Mouse (Mus musculus) lung, postnatal 0 days (tissue): ENCODE results near the gene Vmn1r142. TPM values are rescaled to one million over a fixed set of nuclear protein-coding genes. Genes with fewer than 3 reads are reported as not detected.
"Not testable (repeated sequence)": the region's sequence is repeated elsewhere in the genome, so short reads cannot be mapped to it uniquely, and the experiment has no call there.

ENCODE experiments used
- ATAC-seq: fragments of 200-750 bp; cut with Nextera tagmentation; 2 replicates; pipeline ENCODE4 v1.8.0; 2017; ENCODE audit warnings: moderate library complexity
- DNase-seq: peaks from one replicate; pipeline ENCODE4 v3.0.0-alpha.2; 2016; ENCODE audit warnings: low spot score
- H3K27ac ChIP-seq: fragments of 300-500 bp; sonication (generic); 2 replicates; pipeline ENCODE4 v1.5.1; 2014; ENCODE audit warnings: antibody characterized with exemption, mild to moderate bottlenecking, low read length, mixed read lengths
- H3K27me3 ChIP-seq: fragments of 300-500 bp; sonication (generic); replicated peaks from 2 replicates; pipeline ENCODE4 v1.6.1; 2014; ENCODE audit warnings: low read length, mixed read lengths; ENCODE audit not compliant: insufficient read depth
- H3K36me3 ChIP-seq: fragments of 300-500 bp; sonication (generic); 2 replicates; pipeline ENCODE4 v1.6.1; 2014; ENCODE audit warnings: low read length, mixed read lengths; ENCODE audit not compliant: insufficient read depth
- H3K4me1 ChIP-seq: fragments of 300-500 bp; sonication (generic); 2 replicates; pipeline ENCODE4 v1.6.1; 2014; ENCODE audit warnings: antibody characterized with exemption, low read depth, low read length, mixed read lengths; ENCODE audit not compliant: insufficient read depth
- H3K4me2 ChIP-seq: fragments of 300-500 bp; sonication (generic); replicated peaks from 2 replicates; pipeline ENCODE4 v1.6.1; 2014; ENCODE audit warnings: low read depth, mild to moderate bottlenecking, low read length, moderate library complexity, mixed read lengths
- H3K4me3 ChIP-seq: fragments of 300-500 bp; sonication (generic); 2 replicates; pipeline ENCODE4 v1.5.1; 2014; ENCODE audit warnings: low read depth, low read length
- H3K9ac ChIP-seq: fragments of 300-500 bp; sonication (generic); replicated peaks from 2 replicates; pipeline ENCODE4 v1.6.1; 2014; ENCODE audit warnings: low read depth, mild to moderate bottlenecking
- H3K9me3 ChIP-seq: fragments of 300-500 bp; sonication (generic); 2 replicates; pipeline ENCODE4 v1.6.1; 2016; ENCODE audit warnings: low read length, mixed read lengths
- WGBS: fragments of 180-500 bp; shearing (Covaris S2); extraction: QIAGEN DNeasy Blood & Tissue Kit; methylation state at CpG from one replicate; pipeline ENCODE4 v1.1.7; 2014; 5-methylcytosine and 5-hydroxymethylcytosine counted together
- polyA plus RNA-seq: library from polyadenylated mRNA; unstranded; fragments of >200 nt; fragmentation: Nextera tagmentation; extraction: Ambion mirVana; gene quantifications from 2 replicates; pipeline ENCODE4 v1.2.1, GENCODE M21; 2015

Vmn1r142 gene
- polyA plus RNA-seq = not detected in 2 replicates

GRCm38 (mm10) chr7:22163935-22164334, at the start of gene Vmn1r142:
Gene Vmn1r142, minus strand, starts transcription at chr7:22164035.
- ATAC-seq, H3K4me3 ChIP-seq, H3K36me3 ChIP-seq, H3K27me3 ChIP-seq, H3K27ac ChIP-seq, H3K4me2 ChIP-seq, H3K9ac ChIP-seq, DNase-seq, H3K4me1 ChIP-seq, H3K9me3 ChIP-seq: not testable (repeated sequence)
- WGBS = no CpG with 5 or more reads among the region's 3 CpGs

GRCm38 (mm10) chr7:22201164-22201563, 37.3 kb upstream of the Vmn1r142 start, which contains the start of gene Gm8653:
Gene Gm8653, minus strand, starts transcription at chr7:22201264.
- H3K27ac ChIP-seq, H3K4me2 ChIP-seq, H3K4me1 ChIP-seq, H3K9me3 ChIP-seq, DNase-seq, H3K4me3 ChIP-seq, H3K27me3 ChIP-seq, H3K36me3 ChIP-seq, H3K9ac ChIP-seq, ATAC-seq: not testable (repeated sequence)
- WGBS = no CpG with 5 or more reads among the region's 2 CpGs

- H3K27ac ChIP-seq, H3K4me2 ChIP-seq, H3K9me3 ChIP-seq, DNase-seq, H3K9ac ChIP-seq, H3K36me3 ChIP-seq, H3K4me3 ChIP-seq, H3K27me3 ChIP-seq, ATAC-seq, H3K4me1 ChIP-seq: not testable (repeated sequence)
- WGBS = no CpG with 5 or more reads among the region's 3 CpGs
These were observed 25.2 kb upstream of the Vmn1r142 start, which contains the start of gene Vmn1r143 for GRCm38 (mm10) chr7:22189077-22189476. Gene Vmn1r143, plus strand, starts transcription at chr7:22189377.

GRCm38 (mm10) chr7:22134641-22135040, 29.2 kb downstream of the Vmn1r142 start, which contains the start of gene Gm10666:
Gene Gm10666, minus strand, starts transcription at chr7:22134741.
- no CpG with 5 or more reads among the region's 5 CpGs for WGBS
- not testable (repeated sequence) for ATAC-seq, H3K27ac ChIP-seq

GRCm38 (mm10) chr7:22118145-22118544, 45.7 kb downstream of the Vmn1r142 start, which contains the start of gene Gm16451:
Gene Gm16451, minus strand, starts transcription at chr7:22118245.
- not testable (repeated sequence) for H3K36me3 ChIP-seq, H3K9ac ChIP-seq, H3K4me3 ChIP-seq, H3K4me1 ChIP-seq, H3K27ac ChIP-seq, ATAC-seq, H3K9me3 ChIP-seq, DNase-seq, H3K27me3 ChIP-seq, H3K4me2 ChIP-seq
- WGBS = no CpG with 5 or more reads among the region's 2 CpGs

More at GRCm38 (mm10) chr7:22134641-22135040, 29.2 kb downstream of the Vmn1r142 start, which contains the start of gene Gm10666:
- not testable (repeated sequence) for H3K9ac ChIP-seq, H3K27me3 ChIP-seq, DNase-seq, H3K4me2 ChIP-seq, H3K9me3 ChIP-seq, H3K4me3 ChIP-seq, H3K36me3 ChIP-seq, H3K4me1 ChIP-seq

Other genes starting within 250 kb of the Vmn1r142 start
- not detected in 2 replicates for gene Gm5891, start 242.7 kb downstream of the Vmn1r142 start, polyA plus RNA-seq
- gene Vmn1r137, start 169.4 kb downstream of the Vmn1r142 start, polyA plus RNA-seq = not detected in 2 replicates
- not detected in 2 replicates for gene Vmn1r138, start 135.1 kb downstream of the Vmn1r142 start, polyA plus RNA-seq
- gene Gm6176, start 107.7 kb downstream of the Vmn1r142 start, polyA plus RNA-seq = not detected in 2 replicates
- gene Vmn1r139, start 95.0 kb downstream of the Vmn1r142 start, polyA plus RNA-seq = not detected in 2 replicates
- not detected in 2 replicates for gene Gm16451, start 45.8 kb downstream of the Vmn1r142 start, polyA plus RNA-seq
- not detected in 2 replicates for gene Gm10666, start 29.3 kb downstream of the Vmn1r142 start, polyA plus RNA-seq
- gene Vmn1r143, start 25.3 kb upstream of the Vmn1r142 start, polyA plus RNA-seq = not detected in 2 replicates
- gene Gm8653, start 37.2 kb upstream of the Vmn1r142 start, polyA plus RNA-seq = not detected in 2 replicates
- not detected in 2 replicates for gene Gm8453, start 65.4 kb upstream of the Vmn1r142 start, polyA plus RNA-seq
- gene Gm4187, start 165.7 kb upstream of the Vmn1r142 start, polyA plus RNA-seq = not detected in 2 replicates
- not detected in 2 replicates for gene Gm8660, start 207.0 kb upstream of the Vmn1r142 start, polyA plus RNA-seq
- gene Vmn1r148, start 249.5 kb upstream of the Vmn1r142 start, polyA plus RNA-seq = not detected in 2 replicates